Mouse (Mus musculus): ENCODE data around the gene Izumo3. TPM values are rescaled to one million over a fixed set of nuclear protein-coding genes. Genes with fewer than 3 reads are reported as not detected.
"Not testable (repeated sequence)": the region's sequence is repeated elsewhere in the genome, so short reads cannot be mapped to it uniquely, and the experiment has no call there.

Izumo3 gene
- polyA plus RNA-seq (2015; fragmentation: Nextera tagmentation; extraction: Ambion mirVana) = not detected in 2 replicates

DNA sequence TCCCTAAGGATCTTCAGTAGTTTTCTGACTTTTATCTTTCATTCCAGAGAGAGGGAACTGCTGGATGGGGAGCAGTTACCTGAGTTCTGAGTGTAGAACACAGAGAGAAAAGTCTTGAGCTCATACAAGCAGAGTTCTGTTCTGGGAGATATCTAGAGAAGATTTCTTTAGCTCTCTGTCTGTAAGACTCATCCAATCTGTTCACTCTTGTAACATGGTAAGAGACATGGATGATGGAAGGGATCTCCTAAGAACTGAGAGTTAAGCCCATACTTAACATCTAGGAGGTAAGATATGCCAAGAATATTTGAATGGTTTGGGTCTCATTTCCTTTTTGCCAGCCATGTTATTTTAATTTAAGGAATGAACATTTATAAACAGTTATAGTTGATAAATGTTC, at the start of gene Izumo3:
Izumo3 (minus strand) TSS at position 101 of the 400 bp plus-strand sequence.
- no peak within 1 kb of the TSS for H3K27ac ChIP-seq (replicated peaks)
- H3K4me3 ChIP-seq = no peak within 1 kb of the TSS
- H3K9ac ChIP-seq (replicated peaks) = no peak within 1 kb of the TSS
- ATAC-seq (replicated peaks) = no peak
- H3K9me3 ChIP-seq = no peaks in the 10 kb centered on the region
- no peak within 1 kb of the TSS for H3K4me2 ChIP-seq (replicated peaks)
- H3K36me3 ChIP-seq = no peaks in the 10 kb centered on the region
- H3K27me3 ChIP-seq = no peaks in the 10 kb centered on the region
- H3K4me1 ChIP-seq = no peaks in the 10 kb centered on the region

DNA sequence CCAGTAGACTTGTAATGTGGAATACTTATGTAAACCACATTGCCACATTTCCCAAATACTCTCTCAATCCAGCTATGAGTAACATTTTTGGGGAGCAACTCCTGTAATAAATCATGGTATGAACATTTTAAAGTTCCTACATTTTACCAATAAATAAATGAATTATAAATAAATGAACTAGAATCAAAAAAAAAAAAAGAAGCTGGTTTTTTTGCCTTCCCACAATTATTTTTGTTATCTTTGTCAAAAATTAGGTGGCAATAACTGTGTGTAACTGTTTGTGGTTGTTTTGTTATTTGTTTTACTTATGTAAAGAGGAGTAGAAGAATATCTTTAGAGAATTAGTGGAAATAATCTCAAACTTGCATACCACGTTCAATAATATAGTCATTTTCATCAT, 44.6 kb upstream of the Izumo3 start, which contains the start of gene Gm12666:
Gm12666 (minus strand) TSS at position 101 of the 400 bp plus-strand sequence.
- H3K36me3 ChIP-seq; H3K4me2 ChIP-seq (replicated peaks); H3K27me3 ChIP-seq; H3K9me3 ChIP-seq; H3K27ac ChIP-seq (replicated peaks); H3K4me3 ChIP-seq; H3K9ac ChIP-seq (replicated peaks); ATAC-seq (replicated peaks); H3K4me1 ChIP-seq: not testable (repeated sequence)
- 85% methylated on average over 1 of the region's 1 CpGs for WGBS

DNA sequence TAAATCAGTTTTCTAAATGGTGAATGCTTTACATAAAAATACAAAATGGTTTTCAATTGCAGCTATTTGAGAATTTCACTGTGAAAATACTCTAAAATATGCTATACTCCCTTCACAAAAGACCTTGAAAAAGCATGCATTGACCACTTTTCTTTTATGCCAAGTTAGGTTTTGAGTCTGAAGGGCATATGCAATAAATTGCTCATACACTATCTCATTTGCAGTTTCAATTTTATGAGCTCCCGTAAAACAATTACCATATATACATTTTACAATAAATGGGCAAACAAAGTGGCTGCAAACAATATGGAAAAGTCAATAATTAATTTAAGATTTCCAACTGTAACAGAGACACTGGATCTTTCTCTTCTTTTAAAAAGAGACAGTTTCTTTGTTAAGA, 5.6 kb upstream of the Izumo3 start:
- Histone ChIP-seq H3K27ac (replicated peaks) (no peak overlapping the region), H3K4me2 (replicated peaks) (no peak overlapping the region)
- 77% methylated on average over 1 of the region's 1 CpGs for WGBS

DNA sequence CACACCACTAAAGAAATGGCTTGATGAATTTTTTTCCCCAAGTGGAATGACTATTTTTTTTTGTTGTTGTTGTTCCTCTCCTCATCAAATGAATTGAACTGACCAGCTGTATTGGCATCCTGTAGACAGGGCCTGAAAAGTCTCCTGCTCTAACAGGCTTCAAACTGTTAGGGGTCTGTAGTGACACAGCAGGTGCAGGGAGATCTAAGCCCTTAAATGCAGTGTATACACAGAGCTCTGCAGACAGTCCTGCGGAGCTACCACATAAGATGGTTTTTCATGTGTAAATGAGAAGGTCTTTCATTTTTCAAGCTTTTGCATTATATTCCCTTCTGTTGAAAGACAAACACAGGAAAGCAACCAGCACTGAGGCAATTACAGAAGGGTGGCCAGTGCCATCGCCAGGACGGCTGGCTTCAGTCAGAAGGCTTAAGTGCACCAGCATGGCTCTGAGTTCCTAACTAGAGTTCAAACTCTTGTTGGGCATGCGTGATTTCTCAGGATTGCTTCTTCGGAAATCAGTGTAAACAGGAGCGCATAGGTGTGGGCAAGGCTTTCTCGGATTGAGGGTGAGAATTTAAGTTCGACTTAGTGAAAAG, 35.5 kb downstream of the Izumo3 start:
- 12% methylated on average over 8 of the region's 8 CpGs for WGBS
- no peak overlapping the region for H3K27ac ChIP-seq (replicated peaks)
- H3K9ac ChIP-seq (replicated peaks) = no peak overlapping the region
- no peak overlapping the region for H3K4me2 ChIP-seq (replicated peaks)
- H3K27me3 ChIP-seq = no peaks in the 10 kb centered on the region
- no peaks in the 10 kb centered on the region for H3K36me3 ChIP-seq
- H3K4me1 ChIP-seq = peaks cover 5% of the 10 kb centered on the region; the same call in 1 of the 2 replicates
- ATAC-seq (replicated peaks) = peak; percentile 91
- H3K9me3 ChIP-seq = no peaks in the 10 kb centered on the region
- no peak overlapping the region for H3K4me3 ChIP-seq

More for the DNA sequence above, 5.6 kb upstream of the Izumo3 start:
- H3K4me3 ChIP-seq = no peak overlapping the region
- no peak for ATAC-seq (replicated peaks)
- H3K9me3 ChIP-seq = no peaks in the 10 kb centered on the region
- H3K4me1 ChIP-seq = no peaks in the 10 kb centered on the region
- H3K9ac ChIP-seq (replicated peaks) = no peak overlapping the region
- H3K36me3 ChIP-seq = no peaks in the 10 kb centered on the region
- H3K27me3 ChIP-seq = no peaks in the 10 kb centered on the region

DNA sequence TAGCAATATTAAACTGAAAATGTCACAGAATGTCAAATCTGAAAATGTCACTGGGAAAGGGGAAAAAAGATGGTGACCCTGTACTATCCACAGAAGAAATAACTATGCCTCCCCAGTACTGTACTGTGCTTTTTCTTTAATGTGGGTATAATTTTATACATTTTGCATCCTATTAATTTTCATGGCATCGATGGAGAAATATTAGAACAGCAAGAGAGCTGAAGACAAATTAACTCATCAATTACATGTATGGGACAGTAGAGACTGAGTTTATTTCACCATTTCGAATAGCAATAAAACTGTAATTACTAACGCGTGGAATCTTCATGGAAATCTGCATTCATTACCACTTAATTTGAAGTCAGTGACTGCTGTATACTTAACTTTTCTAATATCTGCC, 49.6 kb downstream of the Izumo3 start:
- no peak overlapping the region for H3K27ac ChIP-seq (replicated peaks)
- H3K36me3 ChIP-seq = no peaks in the 10 kb centered on the region
- H3K4me1 ChIP-seq = no peaks in the 10 kb centered on the region
- no peak overlapping the region for H3K4me2 ChIP-seq (replicated peaks)
- H3K9ac ChIP-seq (replicated peaks) = no peak overlapping the region
- H3K4me3 ChIP-seq = no peak overlapping the region
- no peaks in the 10 kb centered on the region for H3K27me3 ChIP-seq
- ATAC-seq (replicated peaks) = no peak
- H3K9me3 ChIP-seq = no peaks in the 10 kb centered on the region
- 79% methylated on average over 4 of the region's 4 CpGs for WGBS

DNA sequence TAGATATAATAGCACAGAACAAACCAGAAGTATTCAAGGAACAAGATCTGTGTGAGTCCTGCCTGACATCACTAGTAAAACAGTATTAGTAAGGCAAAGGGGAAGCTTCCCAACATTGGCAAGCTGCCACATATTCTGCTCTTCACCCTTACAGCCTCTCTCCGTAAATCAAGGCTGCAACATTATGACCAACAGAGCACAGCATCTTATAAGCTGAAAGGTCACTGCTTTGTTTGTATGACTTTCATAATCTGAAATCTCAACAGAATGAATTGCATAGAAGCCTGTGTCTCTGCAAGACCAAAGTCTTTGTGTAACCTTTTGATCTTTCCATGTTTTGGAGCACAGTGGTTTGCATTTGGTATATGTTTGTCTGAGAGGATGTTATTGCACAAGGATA, 51.1 kb downstream of the Izumo3 start:
- H3K27me3 ChIP-seq = no peaks in the 10 kb centered on the region
- no peak overlapping the region for H3K4me3 ChIP-seq
- H3K4me1 ChIP-seq = no peaks in the 10 kb centered on the region
- no peak overlapping the region for H3K27ac ChIP-seq (replicated peaks)
- H3K9me3 ChIP-seq = no peaks in the 10 kb centered on the region
- no peak overlapping the region for H3K9ac ChIP-seq (replicated peaks)
- no peak for ATAC-seq (replicated peaks)
- no peak overlapping the region for H3K4me2 ChIP-seq (replicated peaks)
- H3K36me3 ChIP-seq = no peaks in the 10 kb centered on the region
- WGBS = 64% methylated on average over 1 of the region's 1 CpGs

Other genes with a start within 250 kb of the Izumo3 start
- not detected in 2 replicates for gene Gm12666, start 44.5 kb upstream of the Izumo3 start, polyA plus RNA-seq (2015; fragmentation: Nextera tagmentation; extraction: Ambion mirVana)

Measured in forebrain, embryonic 15.5 days (tissue).